ENCODE assay signal across 29 mouse cellular contexts in genomic region chr11:53749306-53749705, GRCm38 (mm10). TPM values are rescaled to one million over a fixed set of nuclear protein-coding genes. Genes with fewer than 3 reads are reported as not detected.
"Had no signal": no experiment of that assay in that cellular context is flagged by ENCODE, and none has a peak within 500 bp of the region (broad histone marks: within the 10 kb centered on the region; RNA-seq: fewer than 3 reads in every experiment).

No protein-coding gene starts in this region.

- ATAC-seq: hindbrain, postnatal 0 days; intestine, embryonic 16.5 days had no signal

- H3K9me3 ChIP-seq: heart, embryonic 13.5 days; heart, embryonic 15.5 days; hindbrain, embryonic 13.5 days; hindbrain, embryonic 15.5 days; limb, embryonic 10.5 days; limb, embryonic 12.5 days had no signal

- H3K4me1 ChIP-seq: heart, embryonic 10.5 days; heart, embryonic 13.5 days; heart, embryonic 15.5 days; hindbrain, embryonic 13.5 days; hindbrain, embryonic 15.5 days; limb, embryonic 10.5 days; limb, embryonic 12.5 days had no signal

- DNase-seq: gastrocnemius, postnatal 14 days; gastrocnemius, postnatal 36 days; heart, adult 18-20 months; heart, postnatal 14 days; heart, postnatal 36 days; kidney, adult 11 months; kidney, adult 2 months; kidney, postnatal 10 days; kidney, postnatal 25 days; kidney, postnatal 4 days; liver had no signal

- H3K4me2 ChIP-seq: heart, embryonic 13.5 days; heart, embryonic 15.5 days; hindbrain, embryonic 13.5 days; hindbrain, embryonic 15.5 days; limb, embryonic 12.5 days had no signal

- H3K4me3 ChIP-seq: heart, embryonic 10.5 days; heart, embryonic 13.5 days; heart, embryonic 15.5 days; hindbrain, embryonic 13.5 days; hindbrain, embryonic 15.5 days; layer of hippocampus, adult 2 months; left cerebral cortex, adult 2 months; limb, embryonic 10.5 days; limb, embryonic 12.5 days had no signal

- H3K9ac ChIP-seq: heart, embryonic 13.5 days; heart, embryonic 15.5 days; hindbrain, embryonic 13.5 days; hindbrain, embryonic 15.5 days; limb, embryonic 12.5 days had no signal

- H3K36me3 ChIP-seq: heart, embryonic 10.5 days; heart, embryonic 13.5 days; heart, embryonic 15.5 days; hindbrain, embryonic 13.5 days; hindbrain, embryonic 15.5 days; limb, embryonic 10.5 days; limb, embryonic 12.5 days had no signal

- H3K27ac ChIP-seq: heart, embryonic 10.5 days; heart, embryonic 13.5 days; heart, embryonic 15.5 days; hindbrain, embryonic 13.5 days; hindbrain, embryonic 15.5 days; hindbrain, postnatal 0 days; layer of hippocampus, adult 2 months; left cerebral cortex, adult 2 months; limb, embryonic 10.5 days; limb, embryonic 12.5 days had no signal

- H3K27me3 ChIP-seq: heart, embryonic 13.5 days; heart, embryonic 15.5 days; hindbrain, embryonic 13.5 days; hindbrain, embryonic 15.5 days; limb, embryonic 12.5 days had no signal

RNA-seq across cellular contexts. Expression of gene Gm17334, which starts 23.7 kb away (rescaled TPM):
- polyA plus RNA-seq: heart, embryonic 10.5 days; heart, embryonic 15.5 days; heart, postnatal 0 days; hindbrain, embryonic 11.5 days; hindbrain, embryonic 13.5 days; hindbrain, embryonic 15.5 days; hindbrain, postnatal 0 days; kidney, embryonic 14.5 days; limb, embryonic 10.5 days had no signal

RNA-seq across cellular contexts. Expression of gene Il5, which starts 28.7 kb away (rescaled TPM):
- polyA plus RNA-seq: gonadal fat pad, adult 2 months; heart, embryonic 10.5 days; heart, embryonic 13.5 days; heart, embryonic 15.5 days; hindbrain, embryonic 11.5 days; hindbrain, embryonic 13.5 days; hindbrain, embryonic 15.5 days; hindbrain, postnatal 0 days; intestine, embryonic 14.5 days; intestine, embryonic 16.5 days; kidney, embryonic 14.5 days; kidney, embryonic 16.5 days; limb, embryonic 10.5 days; limb, embryonic 12.5 days; limb, embryonic 14.5 days had no signal
